Mouse (Mus musculus) testis, adult 2 months (tissue): ENCODE results near the gene Dennd6b.

Source experiments
- CTCF ChIP-seq: fragments of 200-500 bp; IDR thresholded peaks from 2 replicates; pipeline ENCODE4 v1.5.1; 2012; ENCODE audit warnings: low read depth, mild to moderate bottlenecking, inconsistent platforms, low read length, moderate library complexity; ENCODE audit not compliant: control insufficient read depth, insufficient read depth, insufficient replicate concordance
- POLR2A ChIP-seq: fragments of 200-500 bp; IDR thresholded peaks from 2 replicates; pipeline ENCODE4 v1.6.1; 2012; ENCODE audit warnings: low read depth, mild to moderate bottlenecking, inconsistent platforms, low read length, moderate library complexity; ENCODE audit not compliant: control insufficient read depth

- peak; percentile 76 for TF ChIP-seq POLR2A
- no peak for TF ChIP-seq CTCF
Measured at GRCm38 (mm10) chr15:89180571-89181229, 15.6 kb downstream of the Dennd6b start, which contains the start of gene Plxnb2.
